Mouse (Mus musculus): ENCODE results near the gene Mboat2.

Mboat2 gene

DNA sequence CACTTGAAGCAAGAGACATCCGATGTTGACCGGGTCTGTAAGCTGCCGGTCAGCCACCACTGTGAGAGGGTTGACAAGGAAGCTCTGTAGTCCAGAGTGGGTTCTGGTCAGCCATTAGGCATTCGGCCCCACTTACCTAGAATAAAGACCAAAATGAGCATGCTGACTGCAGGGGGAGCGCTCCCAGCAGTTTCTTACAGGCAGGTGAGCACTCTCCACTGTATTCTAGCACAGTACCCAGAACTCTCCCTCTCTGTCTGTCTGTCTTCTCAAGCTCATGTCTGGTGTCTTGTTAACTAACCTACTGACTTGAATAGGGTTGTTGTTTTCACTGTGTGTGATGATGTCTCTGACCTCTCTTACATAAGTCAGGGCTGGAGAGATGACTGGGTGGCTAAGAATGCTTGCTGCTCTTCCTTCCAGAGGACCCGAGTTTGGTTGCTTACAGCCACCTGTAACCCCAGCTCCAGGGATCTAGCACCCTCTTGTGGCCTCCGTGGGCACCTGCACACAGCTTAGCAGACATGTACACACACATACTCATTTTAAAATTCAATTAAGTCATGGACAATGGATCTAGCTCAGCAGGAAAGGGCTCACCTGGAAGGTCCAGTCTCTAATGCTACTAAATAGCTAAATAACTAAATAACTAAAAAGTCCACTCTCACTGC is 119.8 kb downstream of the Mboat2 start:
- no peak for DNase-seq (ENCODE audit: low spot score)

DNA sequence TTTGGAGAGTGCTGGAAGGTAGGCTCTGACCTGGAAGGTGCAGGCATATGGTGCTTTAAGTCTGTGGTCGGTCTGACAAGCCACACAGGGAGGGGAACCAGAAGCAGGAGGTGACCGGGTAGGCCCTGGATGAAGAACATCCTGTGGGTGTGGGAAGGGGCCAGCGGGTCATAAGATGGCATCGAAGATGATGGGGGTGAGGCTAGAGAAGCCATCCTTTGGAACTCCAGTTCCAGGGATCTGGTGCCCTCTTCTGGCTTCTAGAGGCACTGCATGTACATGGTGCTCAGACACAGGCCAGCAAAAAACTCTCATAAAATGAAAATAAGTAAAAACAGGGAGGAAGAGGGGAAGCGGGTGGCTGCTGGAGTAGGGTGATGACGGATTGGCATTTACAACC is 121.5 kb downstream of the Mboat2 start:
- no peak for DNase-seq (ENCODE audit: low spot score)

DNA sequence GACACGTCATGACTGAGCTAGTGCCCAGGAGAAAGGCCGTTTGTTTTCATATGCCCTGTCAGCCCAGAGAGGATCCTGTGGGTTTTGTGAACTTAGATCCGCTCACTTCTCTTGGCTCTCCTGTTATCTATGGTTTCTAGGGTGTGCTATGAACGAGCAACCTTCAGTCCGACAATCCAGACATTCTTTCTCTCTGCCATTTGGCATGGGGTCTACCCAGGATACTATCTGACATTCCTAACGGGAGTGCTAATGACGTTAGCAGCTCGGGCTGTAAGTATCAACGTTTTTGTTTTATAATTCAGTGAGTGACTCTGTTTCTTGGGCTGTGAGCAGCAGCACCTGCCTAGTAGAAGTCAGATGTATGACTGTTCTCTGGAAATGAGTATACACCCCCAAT is 124.5 kb downstream of the Mboat2 start:
- DNase-seq (ENCODE audit: low spot score): no peak

DNA sequence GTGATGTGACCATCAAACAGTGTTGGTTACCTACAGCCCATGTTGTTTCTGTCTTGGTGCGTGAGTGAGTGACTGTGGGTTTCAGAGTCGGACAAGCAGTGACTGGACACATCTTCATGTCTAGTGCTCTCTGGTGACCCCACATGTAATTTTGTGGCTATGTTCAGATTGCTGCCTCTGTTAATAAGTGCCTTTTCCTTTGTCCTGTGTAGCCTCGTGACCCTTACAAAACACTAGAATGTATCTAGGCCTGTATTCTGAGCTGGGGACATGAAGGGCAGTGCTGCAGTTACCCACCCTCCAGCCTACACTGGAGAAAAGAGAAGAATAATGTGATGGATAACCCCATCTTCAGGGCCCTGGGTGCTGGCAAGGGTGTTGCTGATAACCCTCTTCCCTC is 127.8 kb downstream of the Mboat2 start:
- no peak for DNase-seq (ENCODE audit: low spot score)

DNA sequence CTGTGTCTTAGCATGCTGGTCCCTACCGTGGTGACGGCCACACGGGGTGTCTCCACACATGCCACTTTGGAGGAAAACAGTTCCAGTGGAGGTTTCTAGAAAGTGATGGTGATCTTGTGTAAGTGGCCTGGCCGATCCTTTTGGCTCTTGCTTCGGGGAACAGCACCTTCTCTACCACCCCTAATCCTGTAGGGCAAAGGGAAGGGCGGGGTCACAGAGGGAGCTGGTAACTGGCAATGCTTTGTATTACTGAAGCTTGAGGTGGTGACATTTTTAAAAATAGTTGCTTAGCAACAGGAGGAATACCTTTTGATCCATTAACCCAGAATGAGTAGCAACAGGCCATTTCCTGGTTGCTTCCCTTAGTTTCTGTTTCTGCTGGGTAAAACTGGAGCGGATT is 131.1 kb downstream of the Mboat2 start:
- no peak for DNase-seq (ENCODE audit: low spot score)

DNA sequence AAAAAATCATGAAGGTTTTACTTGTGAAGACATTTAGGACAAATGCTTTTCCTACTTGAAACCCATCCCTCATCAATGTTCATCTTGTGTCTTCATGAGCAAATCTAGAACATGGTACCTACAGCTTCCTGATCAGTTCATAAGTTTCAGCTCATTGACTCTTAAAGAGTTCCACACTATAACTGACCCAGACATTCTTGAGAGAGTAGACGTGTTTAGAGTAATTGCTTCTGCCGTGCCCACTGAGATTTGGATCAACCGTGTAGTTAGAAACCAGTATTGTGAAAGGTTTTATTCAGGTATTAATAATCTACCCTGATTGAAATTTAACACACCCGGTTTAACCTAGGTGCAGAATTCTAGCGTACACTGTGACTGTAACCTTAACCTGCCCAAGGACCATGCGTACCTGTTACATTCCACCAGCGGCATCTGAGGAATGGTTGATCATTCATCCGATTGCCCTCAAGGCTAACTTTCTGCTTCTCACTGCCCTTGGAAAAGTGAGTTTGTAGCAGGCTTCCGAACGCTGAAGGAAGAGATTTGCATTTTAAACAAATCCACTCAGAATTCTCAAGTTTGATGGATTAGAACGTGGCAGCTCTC is 131.8 kb downstream of the Mboat2 start:
- no peak for DNase-seq (ENCODE audit: low spot score)

DNA sequence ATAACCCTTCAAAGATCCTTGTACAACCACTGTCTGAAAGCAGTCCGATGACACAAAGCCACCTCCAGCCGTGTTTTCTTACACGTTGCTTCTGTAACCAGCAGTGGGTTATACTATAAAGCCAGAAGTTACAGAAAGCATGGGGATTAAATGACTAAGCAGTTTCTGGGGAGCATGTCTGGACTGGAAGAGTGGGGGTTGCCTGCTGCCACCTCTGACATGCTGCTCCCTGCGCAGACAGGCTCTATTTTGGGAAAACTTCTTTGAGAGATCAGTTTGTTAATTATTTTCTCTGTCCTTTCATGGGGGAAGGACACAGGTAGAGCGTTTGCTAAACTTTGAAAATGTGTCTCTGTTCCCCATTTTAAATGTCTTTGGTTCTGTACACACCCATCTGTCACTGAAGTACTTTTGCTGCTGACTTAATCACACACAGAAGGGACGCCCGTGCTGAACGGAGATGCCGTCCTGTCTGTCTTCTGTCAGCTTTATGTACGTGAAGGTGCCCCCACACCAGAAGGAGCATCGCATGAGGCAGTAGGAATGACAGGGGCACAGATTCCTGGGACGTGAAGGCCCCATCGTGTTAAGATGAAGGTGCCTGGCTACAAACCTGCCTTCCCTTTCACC is 132.8 kb downstream of the Mboat2 start:
- peak; percentile 31 for DNase-seq (ENCODE audit: low spot score)

DNA sequence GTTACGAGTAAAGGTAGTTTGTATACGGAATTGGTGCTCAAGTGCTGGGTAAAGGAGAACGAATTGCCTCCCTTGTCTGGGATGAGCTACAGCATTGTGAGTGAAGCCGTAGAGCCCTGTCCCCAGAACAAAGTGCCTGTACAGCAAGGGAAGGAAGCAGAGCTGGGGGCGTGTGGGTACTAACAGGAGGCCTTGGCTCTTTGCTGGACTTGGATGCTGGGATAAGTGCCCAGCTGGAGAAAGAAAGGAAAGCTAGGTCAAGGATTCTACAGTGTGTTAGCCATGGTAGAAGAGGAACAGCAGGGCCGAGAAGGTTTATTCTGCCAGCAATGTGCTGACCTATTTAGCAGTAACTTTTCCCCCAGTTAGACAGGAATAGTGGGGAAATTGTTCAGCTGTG is 134.7 kb downstream of the Mboat2 start:
- DNase-seq (ENCODE audit: low spot score): no peak

DNA sequence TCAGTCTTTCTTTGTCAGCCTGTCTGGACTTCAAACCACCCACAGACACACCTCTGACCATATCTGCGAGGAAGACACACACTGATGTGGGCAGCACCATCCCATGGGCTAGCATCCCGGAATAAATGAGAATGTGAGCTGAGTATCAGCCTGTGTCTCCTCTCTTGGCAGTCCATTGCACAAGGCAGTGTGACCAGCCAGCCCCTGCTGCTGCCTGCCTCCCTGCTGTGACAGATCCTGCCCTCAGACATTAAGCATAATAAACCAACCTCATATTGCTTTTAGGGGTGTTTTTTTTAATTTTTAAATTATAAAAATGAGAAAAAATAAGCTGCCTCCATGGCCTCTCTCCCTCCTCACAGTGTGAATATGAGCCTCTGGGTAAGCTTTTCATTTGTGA is 135.4 kb downstream of the Mboat2 start:
- DNase-seq (ENCODE audit: low spot score): no peak

DNA sequence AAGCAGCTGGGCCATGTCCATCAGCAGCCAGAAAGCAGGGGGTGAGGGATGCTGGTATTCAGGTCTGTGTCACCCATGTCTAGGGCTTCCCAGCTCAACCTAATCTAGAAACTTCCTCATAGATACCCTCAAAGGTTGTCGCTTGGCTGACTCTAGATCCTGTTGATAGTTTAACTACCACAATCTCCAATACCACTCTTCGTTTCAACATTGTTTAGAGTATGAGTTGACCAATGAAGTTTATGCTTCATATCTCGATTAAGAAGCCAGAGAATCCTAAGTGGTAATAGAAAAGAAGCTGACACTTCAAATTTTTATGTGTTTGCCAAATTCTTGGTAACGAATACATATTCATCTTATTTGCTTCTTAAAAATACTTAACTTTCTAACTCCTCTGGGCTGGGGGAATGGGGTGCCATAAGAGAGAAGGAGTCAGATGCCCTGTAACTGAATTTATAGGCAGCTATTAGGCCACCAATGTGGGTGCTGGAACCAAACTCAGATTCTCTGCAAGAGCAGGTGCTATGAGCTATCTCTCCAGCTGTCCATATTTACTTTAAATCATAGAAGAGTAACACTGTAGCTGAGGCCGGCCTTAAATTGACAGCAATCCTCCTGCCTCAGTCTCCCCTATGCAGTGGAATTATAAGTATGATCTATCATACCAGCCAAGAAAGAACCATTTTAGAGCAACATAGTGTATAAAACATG is 141.0 kb downstream of the Mboat2 start:
- no peak for DNase-seq (ENCODE audit: low spot score)

DNA sequence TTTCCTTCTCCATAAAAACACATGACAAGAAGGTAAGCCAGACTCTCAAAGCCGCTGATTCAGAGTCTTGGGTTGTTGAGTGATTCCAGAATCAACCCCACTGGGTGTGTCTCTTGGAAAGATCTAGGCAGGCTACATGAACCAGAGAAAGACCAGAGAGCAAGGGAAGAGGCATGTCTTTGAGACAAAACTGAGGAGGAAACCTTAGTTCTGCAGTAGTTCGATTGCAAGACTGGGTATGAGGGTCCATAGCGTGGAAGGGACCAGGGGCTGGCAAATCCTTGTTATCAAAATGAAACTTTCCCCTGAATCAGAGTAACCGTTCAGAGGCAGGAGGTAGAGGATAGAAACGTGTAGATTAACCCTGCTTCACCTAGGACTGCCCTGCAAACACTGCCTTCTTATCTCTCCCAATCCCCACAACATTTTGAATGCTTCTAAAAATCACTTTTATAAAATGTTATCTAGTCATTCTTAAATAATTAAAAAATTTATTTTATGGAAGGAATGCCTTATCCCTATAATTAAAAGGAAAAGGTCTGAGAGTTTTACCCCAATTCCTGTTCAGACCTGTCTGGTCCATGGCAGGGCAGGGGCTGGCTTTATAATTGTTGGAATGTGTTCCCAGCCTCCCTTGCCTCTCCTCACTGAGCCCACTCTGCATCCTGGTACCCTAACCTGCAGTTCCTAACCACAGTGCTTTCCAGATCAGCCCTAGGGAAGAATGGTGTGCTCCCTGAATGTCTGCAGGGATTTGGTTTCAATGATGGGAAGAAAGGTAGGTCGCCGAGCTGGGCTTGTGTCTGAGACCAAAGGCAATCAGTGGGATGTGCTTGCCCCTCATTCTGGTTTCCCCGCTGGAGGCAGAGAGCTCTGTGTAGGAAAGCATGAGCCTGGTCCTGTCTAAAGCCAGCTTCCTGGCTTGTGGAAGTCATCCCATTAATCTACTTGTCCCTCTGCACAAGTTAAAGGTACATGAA is 142.0 kb downstream of the Mboat2 start:
- no peak for DNase-seq (ENCODE audit: low spot score)

DNA sequence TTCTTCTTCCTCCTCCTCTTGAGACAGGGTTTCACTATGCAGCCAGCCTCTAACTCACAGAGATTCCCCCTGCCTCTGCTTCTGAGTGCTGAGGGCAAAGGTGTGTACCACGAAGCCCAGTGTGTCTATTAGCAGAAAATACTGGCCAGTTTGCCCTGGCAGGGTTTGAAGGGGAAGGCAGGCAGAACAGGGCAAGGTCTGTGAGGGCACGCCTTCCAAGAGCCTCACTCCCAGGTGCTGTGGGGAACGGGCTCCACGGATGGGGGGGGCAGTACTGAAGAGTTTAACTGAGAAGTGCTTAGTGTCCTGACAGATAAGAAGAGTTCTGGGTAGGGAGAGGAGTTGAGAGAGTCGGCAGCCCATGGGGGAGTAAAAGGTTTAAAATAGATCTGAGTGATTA is 142.9 kb downstream of the Mboat2 start:
- DNase-seq (ENCODE audit: low spot score): no peak

DNA sequence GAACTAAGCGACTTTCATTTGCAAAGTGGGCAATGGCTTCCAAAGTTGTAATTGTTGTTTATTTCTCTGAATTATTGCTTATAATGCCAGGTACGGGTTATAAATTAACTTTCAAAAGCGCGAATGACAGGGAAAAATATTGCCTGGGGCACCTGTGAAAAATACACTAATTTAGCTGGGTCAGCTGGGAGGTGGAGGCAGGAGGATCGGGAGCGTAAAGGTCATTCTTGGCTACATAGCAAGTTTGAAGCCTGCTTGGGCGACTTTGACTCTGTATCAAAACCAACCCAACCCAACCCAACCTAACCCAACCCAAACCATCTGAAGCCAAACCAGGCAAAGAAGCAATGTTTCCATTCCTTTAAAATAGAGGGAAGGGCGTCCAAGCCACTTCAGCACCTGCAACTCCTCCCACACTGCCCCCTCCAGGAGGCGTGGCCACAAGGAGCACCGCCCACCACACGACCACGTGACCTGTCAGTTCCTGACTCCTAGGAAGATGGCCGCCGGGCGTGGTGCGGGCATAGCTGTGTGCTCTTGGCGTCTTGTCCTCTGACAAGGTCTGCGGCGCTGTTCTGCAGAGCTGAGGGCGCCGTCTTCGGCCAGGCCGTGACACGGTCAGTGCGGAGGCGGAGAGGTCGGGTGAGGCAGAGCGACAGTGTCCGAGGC is 143.9 kb downstream of the Mboat2 start, which contains the start of gene Kidins220:
Kidins220 (plus strand) TSS at position 480 of the 669 bp plus-strand sequence.
- DNase-seq (ENCODE audit: low spot score): peak; percentile 87

DNA sequence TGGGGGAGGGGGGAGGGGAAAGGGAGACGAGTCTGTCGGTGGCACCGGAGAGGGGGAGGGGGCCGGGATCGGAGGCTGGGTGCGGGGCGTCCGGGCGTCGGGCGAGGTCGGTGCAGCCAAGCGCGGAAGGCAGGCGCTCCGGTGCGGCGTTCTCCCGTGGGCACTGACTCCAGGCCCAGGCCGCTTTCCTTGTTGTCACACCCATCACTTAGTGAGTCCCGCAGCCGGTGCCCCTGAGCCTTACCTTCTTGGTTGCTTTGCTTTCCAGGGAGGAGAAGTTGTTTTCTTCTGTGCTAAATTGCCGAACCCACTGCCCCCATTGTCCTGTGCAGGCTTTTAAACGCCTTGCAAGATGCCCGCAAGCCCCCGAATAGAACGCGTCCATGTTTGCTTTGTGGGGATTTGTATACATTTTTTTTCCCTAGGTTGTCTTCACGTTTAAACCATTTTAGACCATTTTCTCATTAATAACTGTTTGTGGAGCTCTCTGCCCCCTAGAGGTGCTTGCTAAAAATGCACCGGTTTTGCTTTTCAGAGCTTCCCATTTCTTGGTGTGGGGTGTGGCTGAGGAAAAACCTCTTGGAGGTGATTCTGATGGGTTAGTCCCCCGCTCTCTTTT is 144.5 kb downstream of the Mboat2 start:
- peak; percentile 67 for DNase-seq (ENCODE audit: low spot score)

DNA sequence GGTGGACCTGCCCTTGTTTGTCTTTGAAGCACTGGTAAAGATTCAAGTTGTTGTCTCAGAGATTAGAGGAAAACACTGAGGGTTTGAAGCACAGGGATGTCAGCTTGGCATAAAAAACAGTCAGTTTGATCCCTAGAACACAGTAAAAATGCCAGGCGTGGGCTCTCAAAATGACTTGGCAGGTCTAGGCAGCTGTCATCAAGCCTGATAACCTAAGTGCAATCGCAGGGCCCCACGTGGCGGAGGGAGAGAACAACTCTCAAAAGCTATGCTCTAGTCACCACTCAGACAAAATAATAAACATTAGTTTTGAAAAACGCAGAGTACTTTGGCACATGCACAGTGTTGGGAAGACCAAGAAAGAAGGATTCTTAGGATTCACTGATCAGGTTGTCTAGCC is 154.5 kb downstream of the Mboat2 start:
- DNase-seq (ENCODE audit: low spot score): no peak

DNA sequence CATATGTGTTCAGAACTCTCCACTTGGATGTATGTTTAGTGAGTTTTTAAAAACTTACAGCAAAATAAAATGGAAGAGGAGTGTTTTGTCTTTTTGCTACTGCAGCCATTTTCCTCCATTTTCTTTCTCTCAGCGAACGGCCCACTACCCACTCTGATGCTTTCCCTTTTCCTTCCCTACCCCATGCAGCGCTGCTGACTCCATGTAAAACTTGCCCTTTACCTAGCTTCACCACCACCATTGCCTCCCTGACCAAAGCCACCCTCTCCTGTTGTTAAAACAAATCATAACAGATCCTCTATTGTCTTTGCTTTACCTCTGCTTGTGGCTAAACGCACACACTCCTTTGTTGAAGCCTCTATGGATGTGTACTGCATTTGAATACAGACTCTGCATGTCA is 164.7 kb downstream of the Mboat2 start:
- DNase-seq (ENCODE audit: low spot score): no peak

DNA sequence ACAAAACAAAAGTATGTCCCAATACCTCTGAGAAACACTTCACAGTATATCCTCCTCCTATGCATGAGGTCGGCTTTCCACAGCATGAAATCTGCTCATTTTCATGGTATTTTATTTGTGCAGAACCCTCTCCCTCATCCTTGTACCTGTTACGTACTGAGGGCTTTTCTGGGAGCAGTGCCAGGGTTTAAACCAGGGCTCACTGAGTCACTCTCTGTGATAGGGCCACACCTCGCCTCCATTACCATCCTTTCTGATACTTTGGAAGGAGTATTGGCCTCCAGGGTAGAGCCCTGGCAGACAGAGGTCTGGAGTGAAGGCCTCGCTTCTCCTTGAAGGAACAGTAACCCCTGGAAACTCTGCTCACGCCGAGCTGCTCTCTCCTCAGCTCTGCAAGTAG is 174.7 kb downstream of the Mboat2 start:
- DNase-seq (ENCODE audit: low spot score): no peak

DNA sequence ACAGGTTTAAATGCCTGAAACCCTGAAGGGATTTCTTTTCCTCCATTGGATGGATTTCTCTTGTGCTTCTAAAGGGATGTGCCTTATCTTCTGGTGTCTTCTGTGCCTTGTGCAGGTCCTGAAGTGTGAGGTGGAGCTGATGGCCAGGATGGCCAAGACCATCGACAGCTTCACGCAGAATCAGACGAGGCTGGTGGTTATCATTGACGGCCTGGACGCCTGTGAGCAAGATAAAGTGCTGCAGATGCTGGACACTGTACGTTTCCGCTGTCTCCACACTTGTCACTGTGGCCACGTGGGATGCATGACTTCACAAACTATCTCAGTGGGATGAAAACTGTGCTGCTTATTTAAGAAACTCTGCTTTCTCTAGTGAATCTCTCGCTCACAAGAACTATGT is 179.3 kb downstream of the Mboat2 start:
- DNase-seq (ENCODE audit: low spot score): no peak

DNA sequence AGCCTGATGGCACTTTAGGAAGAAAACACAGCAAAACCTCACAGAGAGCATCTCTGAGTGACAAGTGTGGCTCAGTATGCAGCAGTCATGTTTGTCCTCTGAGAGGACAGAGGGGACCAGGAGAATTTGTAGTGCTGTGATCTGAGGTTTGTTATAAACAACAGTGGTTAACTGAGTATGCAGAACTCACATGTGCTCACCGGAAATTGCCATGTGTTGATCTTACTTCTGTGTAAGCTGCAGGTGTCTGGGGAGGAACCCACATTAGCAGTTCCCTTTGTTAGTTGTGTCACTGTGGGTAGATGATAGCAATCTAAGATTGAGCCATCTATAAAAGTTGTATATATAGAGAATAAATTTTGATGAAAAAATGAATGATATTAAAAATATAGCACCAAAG is 179.7 kb downstream of the Mboat2 start:
- no peak for DNase-seq (ENCODE audit: low spot score)

DNA sequence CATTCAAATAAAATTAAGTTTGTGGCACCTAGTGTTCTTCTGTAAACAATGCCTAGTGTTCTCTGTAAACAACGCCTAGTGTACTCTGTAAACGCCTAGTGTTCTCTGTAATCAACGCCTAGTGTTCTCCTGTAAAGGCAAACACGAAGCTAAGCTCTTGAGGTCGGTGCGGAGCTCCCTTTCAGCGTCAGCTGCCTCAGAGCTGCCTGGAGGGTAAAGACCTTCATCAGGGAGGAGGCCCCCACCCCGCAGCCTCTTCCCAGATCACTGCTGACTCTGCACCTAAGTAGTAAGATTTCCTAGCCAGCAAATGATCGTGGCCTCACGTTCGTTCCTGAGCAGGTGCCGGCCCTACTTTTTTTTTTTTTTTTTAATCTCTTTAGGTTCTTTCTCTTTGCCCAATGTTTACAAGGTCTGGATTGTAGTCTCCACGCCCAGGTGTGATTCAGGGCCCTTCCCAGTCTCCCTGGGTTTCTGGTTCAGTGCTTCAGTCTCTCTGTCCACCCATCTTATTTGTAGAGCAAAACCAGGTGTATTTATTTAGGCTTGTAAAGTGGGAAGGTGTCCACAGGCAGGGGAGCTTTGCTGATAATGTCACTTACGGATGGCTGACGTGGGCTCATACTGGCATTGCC is 181.2 kb downstream of the Mboat2 start:
- DNase-seq (ENCODE audit: low spot score): no peak
